8 mouse cellular contexts compared by ENCODE assay signal in genomic region chr6:125573189-125573928, GRCm38 (mm10). TPM values are rescaled to one million over a fixed set of nuclear protein-coding genes. Genes with fewer than 3 reads are reported as not detected.
DNase-seq lines count a peak whose midpoint lies in the region; ATAC-seq lines count a peak whose summit lies in the region.

No protein-coding gene starts in this region.

- peak; percentile 74 for DNase-seq in WW6 (ENCODE audit: low read depth, low spot score)
- peak; percentile 81 for DNase-seq in embryo, embryonic 11.5 days (ENCODE audit: low read depth, low spot score)
- peak; percentile 75 for DNase-seq in gastrocnemius, postnatal 14 days
- DNase-seq in hindlimb bud, embryonic 11.5 days (ENCODE audit: extremely low spot score, low read depth, low spot score), result peak; percentile 68
- DNase-seq in left cerebral cortex, postnatal 14 days (ENCODE audit: low spot score in 2 of 2), result peak; percentile 52
- DNase-seq in right cerebral cortex, postnatal 14 days, result peak; percentile 18
- peak; percentile 60 for DNase-seq in urinary bladder, postnatal 25 days (ENCODE audit: low spot score)

- intact Hi-C loops in gastrocnemius, postnatal 14 days (cut with DNase I; ENCODE audit: low total_unique reads), result no loop called here
- intact Hi-C loops in left cerebral cortex, postnatal 14 days (cut with DNase I), result no loop called here

- ATAC-seq in megakaryocyte progenitor cell, adult 5-6 weeks (replicated peaks; ENCODE audit: poor library complexity), result peak; percentile 91

RNA-seq across cellular contexts. Expression of gene Vwf, which starts 26.8 kb away (rescaled TPM):
- 10 to 100 TPM; 25.4 to 29.5 TPM for total RNA-seq in gastrocnemius, postnatal 14 days (2021)
- 10 to 100 TPM; 25.5 to 31.3 TPM for total RNA-seq in left cerebral cortex, postnatal 14 days (2021)
- 2.4 and 2.6 TPM in 2 replicates for total RNA-seq in megakaryocyte progenitor cell, adult 5-6 weeks (2015)
- total RNA-seq in megakaryocyte progenitor cell, adult 5-6 weeks (2017), result 0.08 and 0.47 TPM in 2 replicates

Comparison
In these comparisons a context has a peak if more than half of its experiments do, and no peak if none do; other contexts are left out.
1. Peak in every context shown above with its lines: DNase-seq and ATAC-seq.
2. DNase-seq: peak in every context shown above with its lines; median percentile 81 in embryo, embryonic 11.5 days; 75 in gastrocnemius, postnatal 14 days; 74 in WW6; 68 in hindlimb bud, embryonic 11.5 days; 60 in urinary bladder, postnatal 25 days; 52 in left cerebral cortex, postnatal 14 days; 18 in right cerebral cortex, postnatal 14 days.
3. RNA of gene Vwf, which starts 26.8 kb away (total RNA-seq): 25.5 to 31.3 TPM in left cerebral cortex, postnatal 14 days and 25.4 to 29.5 TPM in gastrocnemius, postnatal 14 days; 0.08 to 2.6 TPM in megakaryocyte progenitor cell, adult 5-6 weeks; every median in the first group is over 4 times any median in the second.